Mouse (Mus musculus): Measurements from ENCODE around the gene Plch2. TPM values are rescaled to one million over a fixed set of nuclear protein-coding genes. Genes with fewer than 3 reads are reported as not detected.

Plch2 gene
- polyA plus RNA-seq, 1 experiment from 2014 or later = 12.7 TPM

- Histone ChIP-seq H3K27ac (replicated peaks) (no peak overlapping the region), H3K36me3 (no peaks in the 10 kb centered on the region), H3K27me3 (peaks cover 30% of the 10 kb centered on the region), H3K4me1 (peaks cover 23% of the 10 kb centered on the region), H3K4me2 (replicated peaks) (peak overlapping the region; percentile 26), H3K4me3 (no peak overlapping the region), H3K9ac (replicated peaks) (peak overlapping the region; percentile 46), H3K9me3 (no peaks in the 10 kb centered on the region)
- no peak for ATAC-seq (replicated peaks)
- 41% methylated on average over 6 of the region's 6 CpGs for WGBS
Measured at GRCm38 (mm10) chr4:155040696-155041095, 15.9 kb downstream of the Plch2 start.

DNA sequence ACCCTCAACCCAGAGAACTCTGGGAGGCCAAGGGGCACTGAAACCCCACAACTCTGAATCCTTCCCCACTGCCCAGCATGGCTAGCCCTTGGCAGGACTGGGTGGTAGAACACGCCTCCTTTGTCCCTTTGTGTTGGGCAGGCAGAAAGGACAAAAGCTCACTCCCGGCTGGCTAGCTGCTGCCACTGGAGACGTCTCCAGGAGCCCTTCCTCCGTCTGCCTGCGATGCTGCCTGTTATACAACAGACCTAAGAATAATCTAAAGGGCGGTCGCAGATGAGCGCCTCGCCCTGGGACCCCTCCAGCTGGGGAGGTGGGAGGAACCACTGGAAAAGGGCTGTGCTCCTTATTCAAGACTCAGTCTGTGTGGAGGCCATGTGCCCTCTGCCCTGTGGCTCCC, 16.4 kb downstream of the Plch2 start:
- Histone ChIP-seq H3K4me3 (no peak overlapping the region), H3K4me1 (peaks cover 23% of the 10 kb centered on the region), H3K36me3 (no peaks in the 10 kb centered on the region), H3K27me3 (peaks cover 30% of the 10 kb centered on the region), H3K27ac (replicated peaks) (no peak overlapping the region), H3K4me2 (replicated peaks) (peak overlapping the region; percentile 26), H3K9me3 (no peaks in the 10 kb centered on the region), H3K9ac (replicated peaks) (peak overlapping the region; percentile 46)
- ATAC-seq (replicated peaks) = no peak
- 5% methylated on average over 9 of the region's 9 CpGs for WGBS

GRCm38 (mm10) chr4:155034787-155035186, 21.8 kb downstream of the Plch2 start:
- no peaks in the 10 kb centered on the region for H3K9me3 ChIP-seq
- H3K27ac ChIP-seq (replicated peaks) = no peak overlapping the region
- 0 out of 2 replicates have a peak, but pooled peaks cover 4% of the 10 kb centered on the region for H3K27me3 ChIP-seq
- WGBS = 46% methylated on average over 13 of the region's 13 CpGs
- H3K4me1 ChIP-seq = peaks cover 16% of the 10 kb centered on the region
- H3K36me3 ChIP-seq = no peaks in the 10 kb centered on the region
- 0 out of 2 replicates have a peak, but pooled peaks have one; percentile 32 for ATAC-seq (replicated peaks)
- H3K4me2 ChIP-seq (replicated peaks) = no peak overlapping the region
- no peak overlapping the region for H3K4me3 ChIP-seq
- H3K9ac ChIP-seq (replicated peaks) = no peak overlapping the region

DNA sequence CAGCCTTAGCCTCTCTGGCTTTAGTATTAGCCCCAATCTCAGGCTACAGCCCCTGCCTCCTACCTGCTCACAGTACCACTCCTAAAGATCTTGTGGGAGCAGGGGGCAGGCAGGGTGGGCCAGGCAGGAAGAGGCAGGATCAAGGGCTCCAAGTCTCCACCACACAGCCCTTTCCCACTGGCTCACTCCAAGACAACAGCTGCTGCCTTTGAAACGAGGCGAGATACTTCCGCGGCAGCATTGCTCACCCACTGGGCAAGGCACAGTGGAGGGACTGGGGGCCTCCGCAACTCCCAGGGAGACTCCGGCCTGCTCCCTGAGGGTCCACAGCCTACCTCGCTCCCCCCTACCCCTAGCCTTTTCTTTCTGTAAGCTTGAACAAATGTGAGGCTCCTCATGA, 22.4 kb downstream of the Plch2 start:
- Histone ChIP-seq H3K4me1 (peaks cover 15% of the 10 kb centered on the region), H3K27ac (replicated peaks) (no peak overlapping the region), H3K9me3 (no peaks in the 10 kb centered on the region), H3K4me3 (no peak overlapping the region), H3K36me3 (no peaks in the 10 kb centered on the region), H3K27me3 (0 out of 2 replicates have a peak, but pooled peaks cover 4% of the 10 kb centered on the region), H3K4me2 (replicated peaks) (no peak overlapping the region), H3K9ac (replicated peaks) (no peak overlapping the region)
- 21% methylated on average over 7 of the region's 7 CpGs for WGBS
- no peak for ATAC-seq (replicated peaks)

DNA sequence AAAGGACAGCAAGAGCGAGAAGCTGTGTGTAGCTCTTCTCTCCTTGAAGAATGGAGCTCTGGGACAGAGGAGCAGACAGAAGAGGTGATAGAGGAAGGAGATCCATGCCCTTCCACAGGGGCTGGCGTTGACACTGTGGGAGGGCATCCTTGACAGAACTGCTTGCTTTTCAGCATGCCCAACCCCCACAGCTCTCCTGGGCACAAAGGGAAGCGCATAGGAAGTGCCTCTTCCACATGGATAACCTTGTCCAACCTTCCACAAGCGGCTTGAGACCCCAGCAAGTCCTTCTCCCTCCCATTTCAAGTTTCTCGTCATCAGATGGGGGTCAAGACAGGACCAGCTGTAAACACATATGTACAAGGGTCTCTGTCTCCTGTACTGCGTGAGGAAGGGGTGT, 23.5 kb downstream of the Plch2 start:
- H3K4me3 ChIP-seq = no peak overlapping the region
- 35% methylated on average over 6 of the region's 6 CpGs for WGBS
- H3K4me1 ChIP-seq = peaks cover 17% of the 10 kb centered on the region
- no peak for ATAC-seq (replicated peaks)
- H3K27me3 ChIP-seq = 0 out of 2 replicates have a peak, but pooled peaks cover 4% of the 10 kb centered on the region
- H3K36me3 ChIP-seq = no peaks in the 10 kb centered on the region
- no peaks in the 10 kb centered on the region for H3K9me3 ChIP-seq
- H3K9ac ChIP-seq (replicated peaks) = no peak overlapping the region
- no peak overlapping the region for H3K27ac ChIP-seq (replicated peaks)
- no peak overlapping the region for H3K4me2 ChIP-seq (replicated peaks)

- H3K36me3 ChIP-seq = no peaks in the 10 kb centered on the region
- peak overlapping the region; percentile 57 for H3K27ac ChIP-seq (replicated peaks)
- H3K4me2 ChIP-seq (replicated peaks) = no peak overlapping the region
- ATAC-seq (replicated peaks) = peak; percentile 74
- no peaks in the 10 kb centered on the region for H3K9me3 ChIP-seq
- no peak overlapping the region for H3K9ac ChIP-seq (replicated peaks)
- peaks cover 35% of the 10 kb centered on the region for H3K4me1 ChIP-seq
- WGBS = 47% methylated on average over 11 of the region's 11 CpGs
- no peaks in the 10 kb centered on the region for H3K27me3 ChIP-seq
- no peak overlapping the region for H3K4me3 ChIP-seq
Measured at GRCm38 (mm10) chr4:155024170-155025010, 32.2 kb downstream of the Plch2 start.

DNA sequence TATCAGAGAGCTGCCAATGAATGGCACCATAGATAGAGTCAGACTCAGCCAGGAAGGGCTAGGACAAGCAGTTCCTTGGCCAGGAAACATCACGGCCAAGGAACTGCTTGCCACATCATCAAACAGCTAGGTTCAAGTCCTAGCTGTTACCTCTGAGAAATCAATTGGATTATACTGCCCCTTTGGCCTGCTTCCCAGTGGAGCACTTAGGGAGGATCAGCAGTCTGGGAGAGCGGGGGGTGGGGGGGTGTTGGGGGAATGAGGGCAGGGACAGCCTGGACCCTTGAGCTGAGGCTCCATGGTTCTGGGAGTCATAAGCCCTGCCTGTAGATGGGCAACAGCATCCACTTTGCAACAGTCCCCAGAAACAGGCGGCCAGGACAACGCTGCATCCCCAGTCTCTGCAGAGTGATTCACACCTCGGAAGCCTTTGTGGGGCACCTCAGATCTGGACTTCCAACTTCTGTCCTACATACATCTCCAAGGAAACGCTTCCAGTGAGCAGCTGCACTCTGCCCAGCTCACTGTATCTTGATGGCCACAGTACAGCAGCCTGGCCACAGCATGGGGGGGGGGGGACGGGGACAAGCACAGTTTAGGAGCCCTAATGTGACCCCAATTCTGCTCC, 34.2 kb downstream of the Plch2 start:
- Histone ChIP-seq H3K4me1 (peaks cover 54% of the 10 kb centered on the region), H3K4me3 (no peak overlapping the region), H3K36me3 (no peaks in the 10 kb centered on the region), H3K4me2 (replicated peaks) (no peak overlapping the region), H3K27me3 (no peaks in the 10 kb centered on the region), H3K27ac (replicated peaks) (no peak overlapping the region), H3K9me3 (no peaks in the 10 kb centered on the region), H3K9ac (replicated peaks) (no peak overlapping the region)
- ATAC-seq (replicated peaks) = no peak
- whole genome bisulfite sequencing = 70% methylated on average over 7 of the region's 7 CpGs

GRCm38 (mm10) chr4:155020813-155021212, 35.8 kb downstream of the Plch2 start:
- Histone ChIP-seq H3K9me3 (no peaks in the 10 kb centered on the region), H3K4me1 (peaks cover 63% of the 10 kb centered on the region), H3K36me3 (no peaks in the 10 kb centered on the region), H3K4me2 (replicated peaks) (no peak overlapping the region), H3K9ac (replicated peaks) (no peak overlapping the region), H3K4me3 (no peak overlapping the region), H3K27me3 (no peaks in the 10 kb centered on the region), H3K27ac (replicated peaks) (no peak overlapping the region)
- ATAC-seq (replicated peaks) = no peak
- 36% methylated on average over 9 of the region's 9 CpGs for WGBS

- Histone ChIP-seq H3K9me3 (no peaks in the 10 kb centered on the region), H3K27me3 (no peaks in the 10 kb centered on the region), H3K27ac (replicated peaks) (0 out of 2 replicates have a peak overlapping the region, but pooled peaks have one; percentile 2), H3K4me2 (replicated peaks) (no peak overlapping the region), H3K4me1 (peaks cover 62% of the 10 kb centered on the region), H3K36me3 (no peaks in the 10 kb centered on the region), H3K4me3 (no peak overlapping the region), H3K9ac (replicated peaks) (0 out of 2 replicates have a peak overlapping the region, but pooled peaks have one; percentile 3)
- no peak for ATAC-seq (replicated peaks)
- 83% methylated on average over 1 of the region's 1 CpGs for WGBS
Measured at GRCm38 (mm10) chr4:155020141-155020540, 36.4 kb downstream of the Plch2 start.

DNA sequence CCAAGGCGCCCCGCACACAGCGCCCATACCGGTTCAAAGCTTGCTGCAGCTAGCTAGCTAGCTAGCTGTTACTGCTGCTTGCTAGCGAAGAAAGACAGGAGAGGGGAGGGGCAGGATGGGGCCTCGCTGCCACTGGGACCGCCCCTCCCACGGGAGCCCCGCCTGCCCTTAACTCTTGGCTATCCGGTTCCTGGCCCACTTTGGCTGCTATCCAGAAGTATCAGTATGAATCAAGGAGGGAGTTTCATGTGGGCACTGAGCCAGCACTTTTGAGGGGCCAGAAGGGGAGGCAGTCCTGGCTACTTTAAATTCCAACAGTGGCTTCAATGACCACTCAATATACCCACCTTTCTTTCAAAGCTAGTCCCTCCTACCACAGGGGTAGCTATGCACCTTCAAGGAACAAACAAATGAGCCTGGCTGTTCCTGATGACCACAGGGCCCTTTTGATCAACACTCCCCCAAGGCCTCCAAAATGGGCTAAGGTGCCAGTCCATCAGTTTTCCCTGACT, 37.2 kb downstream of the Plch2 start:
- WGBS = under 1% methylated on average over 10 of the region's 10 CpGs
- peaks cover 55% of the 10 kb centered on the region for H3K4me1 ChIP-seq
- H3K27me3 ChIP-seq = no peaks in the 10 kb centered on the region
- ATAC-seq (replicated peaks) = peak; percentile 43; the same call in 1 of the 2 replicates
- peak overlapping the region; percentile 31 for H3K4me3 ChIP-seq
- H3K4me2 ChIP-seq (replicated peaks) = peak overlapping the region; percentile 39
- H3K9ac ChIP-seq (replicated peaks) = peak overlapping the region; percentile 35; the same call in 1 of the 2 replicates
- no peaks in the 10 kb centered on the region for H3K36me3 ChIP-seq
- no peaks in the 10 kb centered on the region for H3K9me3 ChIP-seq
- H3K27ac ChIP-seq (replicated peaks) = peak overlapping the region; percentile 53; the same call in 1 of the 2 replicates

DNA sequence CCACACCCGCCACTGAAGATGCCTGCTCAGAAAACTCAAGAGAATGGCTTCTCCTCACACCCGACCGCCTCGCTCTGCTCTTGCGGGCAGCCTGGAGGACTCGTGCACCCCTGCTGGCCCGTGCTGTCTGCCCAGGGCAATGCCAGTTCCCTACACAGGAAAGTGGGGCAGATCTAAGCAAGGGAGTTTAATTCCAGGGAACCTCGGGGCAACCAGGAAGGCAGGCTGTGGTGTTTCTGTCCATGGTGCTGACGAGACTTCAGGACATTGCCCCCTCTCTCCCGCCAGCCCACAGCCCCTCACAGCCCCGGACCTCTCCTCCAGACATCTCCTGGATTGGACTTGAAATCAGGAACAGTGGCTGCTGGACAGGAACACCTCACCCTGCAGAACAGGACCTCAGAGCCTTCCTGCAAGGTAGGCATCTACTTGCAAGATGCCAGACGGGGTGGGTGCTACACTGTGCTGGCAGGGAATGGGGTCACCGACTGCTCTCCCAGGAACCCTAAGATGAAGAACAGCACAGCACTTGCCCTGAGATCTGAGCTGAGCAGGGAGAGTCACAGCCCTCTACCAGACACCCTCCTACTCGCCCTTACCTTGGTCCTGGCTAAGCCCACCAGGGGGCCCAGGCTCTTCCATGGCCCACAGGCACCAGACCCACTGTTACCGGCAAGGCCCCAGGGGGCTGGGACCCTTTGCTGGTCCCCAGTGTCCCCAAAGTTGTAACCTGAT, 37.8 kb downstream of the Plch2 start:
- Histone ChIP-seq H3K4me2 (replicated peaks) (peak overlapping the region; percentile 39), H3K36me3 (no peaks in the 10 kb centered on the region), H3K9me3 (no peaks in the 10 kb centered on the region), H3K27me3 (no peaks in the 10 kb centered on the region), H3K9ac (replicated peaks) (peak overlapping the region; percentile 35; the same call in 1 of the 2 replicates), H3K27ac (replicated peaks) (peak overlapping the region; percentile 53; the same call in 1 of the 2 replicates), H3K4me3 (peak overlapping the region; percentile 31), H3K4me1 (peaks cover 49% of the 10 kb centered on the region)
- 6% methylated on average over 15 of the region's 15 CpGs for WGBS
- ATAC-seq (replicated peaks) = no peak; the same call in none of the 2 replicates

Data from forebrain, embryonic 15.5 days (tissue).